Mouse (Mus musculus): ENCODE results near the gene Hsf4. TPM values are rescaled to one million over a fixed set of nuclear protein-coding genes. Genes with fewer than 3 reads are reported as not detected.

Gene Hsf4
- polyA plus RNA-seq, 1 experiment from 2014 or later, result not detected

DNA sequence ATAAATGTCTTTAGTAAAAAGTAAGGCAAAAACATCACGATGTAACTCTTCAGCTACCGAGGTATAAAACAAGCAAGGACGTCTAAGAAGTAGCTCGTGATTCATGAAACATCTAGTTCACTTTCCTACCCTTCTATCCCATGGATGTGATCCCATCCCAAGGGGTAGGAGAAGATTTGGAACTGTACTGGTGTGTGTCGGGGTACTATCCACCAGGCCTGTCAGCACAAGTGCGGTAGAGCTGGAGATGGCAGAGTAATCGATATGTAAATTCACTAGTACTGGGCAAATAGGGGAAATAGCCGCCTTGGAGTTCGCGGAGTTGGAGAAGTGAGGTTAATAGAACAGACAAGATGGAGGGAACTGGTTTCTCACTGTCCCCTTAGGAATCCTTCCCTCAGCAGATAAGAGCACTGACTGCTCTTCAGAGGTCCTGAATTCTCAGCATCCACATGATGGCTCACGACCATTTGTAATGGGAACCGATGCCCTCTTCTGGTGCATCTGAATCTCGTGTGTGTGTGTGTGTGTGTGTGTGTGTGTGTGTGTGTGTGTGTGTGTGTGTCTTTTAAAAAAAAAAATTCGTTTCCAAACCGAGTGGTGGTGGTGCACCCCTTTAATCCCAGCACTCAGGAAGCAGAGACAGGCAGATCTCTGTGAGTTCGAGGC, 6.2 kb upstream of the Hsf4 start:
- Histone ChIP-seq H3K4me1 (ENCODE audit: insufficient read depth) (peaks cover 44% of the 10 kb centered on the region), H3K9ac (replicated peaks) (peak overlapping the region; percentile 78)
- 44% methylated on average over 16 of the region's 16 CpGs for WGBS (ENCODE audit: insufficient replicate concordance)

GRCm38 (mm10) chr8:105264024-105264982, 5.3 kb upstream of the Hsf4 start, which contains the start of the genes Tradd and Fbxl8:
Tradd (minus strand) TSS chr8:105264609.
Fbxl8 (plus strand) TSS chr8:105264648.
- H3K9ac ChIP-seq (replicated peaks), result peak within 1 kb of the TSS; percentile 78
- no peaks in the 10 kb centered on the region for H3K9me3 ChIP-seq (ENCODE audit: low read length)
- peak within 1 kb of the TSS; percentile 100 for H3K4me2 ChIP-seq (ENCODE audit: low read depth, low read length)
- H3K27ac ChIP-seq (ENCODE audit: low read depth), result peak within 1 kb of the TSS; percentile 23
- H3K4me3 ChIP-seq (ENCODE audit: low read depth, low read length), result peak within 1 kb of the TSS; percentile 83
- no peak for TF ChIP-seq EP300 (IDR thresholded peaks at IDR 0.05; ENCODE audit: low read depth)
- TF ChIP-seq CTCF (IDR thresholded peaks at IDR 0.05; ENCODE audit: low read depth), result no peak
- H3K4me1 ChIP-seq (ENCODE audit: insufficient read depth), result peaks cover 46% of the 10 kb centered on the region
- ATAC-seq, result peak; percentile 71
- WGBS (ENCODE audit: insufficient replicate concordance), result 2% methylated on average over 54 of the region's 54 CpGs
- H3K27me3 ChIP-seq (ENCODE audit: insufficient read depth, low read length), result peaks cover 31% of the 10 kb centered on the region
- no peaks in the 10 kb centered on the region for H3K36me3 ChIP-seq (replicated peaks; ENCODE audit: insufficient read depth, low read length)
- DNase-seq, result peak; percentile 85

More for the DNA sequence above, 6.2 kb upstream of the Hsf4 start:
- Histone ChIP-seq H3K27me3 (ENCODE audit: insufficient read depth, low read length) (peaks cover 31% of the 10 kb centered on the region), H3K4me3 (ENCODE audit: low read depth, low read length) (peak overlapping the region; percentile 83), H3K36me3 (replicated peaks; ENCODE audit: insufficient read depth, low read length) (no peaks in the 10 kb centered on the region), H3K9me3 (ENCODE audit: low read length) (no peaks in the 10 kb centered on the region), H3K27ac (ENCODE audit: low read depth) (no peak overlapping the region), H3K4me2 (ENCODE audit: low read depth, low read length) (peak overlapping the region; percentile 100)
- TF ChIP-seq CTCF (IDR thresholded peaks at IDR 0.05; ENCODE audit: low read depth) (no peak; the same call in 1 of the 2 replicates), EP300 (IDR thresholded peaks at IDR 0.05; ENCODE audit: low read depth) (no peak)
- ATAC-seq (no peak), DNase-seq (no peak)

- H3K27ac ChIP-seq (ENCODE audit: low read depth), result 0 out of 2 replicates have a peak overlapping the region, but pooled peaks have one; percentile 22
- peaks cover 34% of the 10 kb centered on the region for H3K27me3 ChIP-seq (ENCODE audit: insufficient read depth, low read length)
These were observed 4.5 kb upstream of the Hsf4 start for GRCm38 (mm10) chr8:105265128-105265527.

DNA sequence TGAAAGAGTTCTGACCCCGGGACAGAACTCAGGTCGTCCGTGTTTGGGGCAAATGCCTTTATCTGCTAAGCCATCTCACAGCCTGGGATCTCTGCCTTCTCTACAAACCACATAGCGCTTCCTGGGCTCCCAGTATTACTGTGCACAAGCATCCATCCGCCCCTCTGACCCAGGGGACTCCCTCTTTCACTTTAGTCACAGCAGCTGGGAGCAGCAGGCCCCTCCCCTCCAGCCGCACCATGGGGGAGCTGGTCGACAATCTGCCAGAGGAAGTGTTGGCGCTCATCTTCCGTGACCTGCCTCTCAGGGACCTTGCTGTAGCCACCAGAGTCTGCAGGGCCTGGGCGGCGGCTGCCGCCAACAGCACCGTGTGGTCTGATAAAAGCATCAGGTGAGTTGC, 2.8 kb upstream of the Hsf4 start:
- no peaks in the 10 kb centered on the region for H3K36me3 ChIP-seq (replicated peaks; ENCODE audit: insufficient read depth, low read length)
- WGBS (ENCODE audit: insufficient replicate concordance), result 43% methylated on average over 13 of the region's 13 CpGs
- H3K9ac ChIP-seq (replicated peaks), result no peak overlapping the region
- H3K4me1 ChIP-seq (ENCODE audit: insufficient read depth), result peaks cover 38% of the 10 kb centered on the region
- no peak for TF ChIP-seq CTCF (IDR thresholded peaks at IDR 0.05; ENCODE audit: low read depth)
- H3K4me3 ChIP-seq (ENCODE audit: low read depth, low read length), result no peak overlapping the region
- H3K27me3 ChIP-seq (ENCODE audit: insufficient read depth, low read length), result peaks cover 51% of the 10 kb centered on the region
- no peak overlapping the region for H3K27ac ChIP-seq (ENCODE audit: low read depth)
- peak; percentile 49 for DNase-seq
- no peak overlapping the region for H3K4me2 ChIP-seq (ENCODE audit: low read depth, low read length)
- no peaks in the 10 kb centered on the region for H3K9me3 ChIP-seq (ENCODE audit: low read length)
- no peak for ATAC-seq

More at GRCm38 (mm10) chr8:105265128-105265527, 4.5 kb upstream of the Hsf4 start:
- Histone ChIP-seq H3K36me3 (replicated peaks; ENCODE audit: insufficient read depth, low read length) (no peaks in the 10 kb centered on the region), H3K4me2 (ENCODE audit: low read depth, low read length) (peak overlapping the region; percentile 100), H3K9me3 (ENCODE audit: low read length) (no peaks in the 10 kb centered on the region), H3K9ac (replicated peaks) (peak overlapping the region; percentile 78), H3K4me1 (ENCODE audit: insufficient read depth) (peaks cover 44% of the 10 kb centered on the region), H3K4me3 (ENCODE audit: low read depth, low read length) (peak overlapping the region; percentile 83)
- ATAC-seq (no peak), DNase-seq (no peak)
- no peak for TF ChIP-seq EP300 (IDR thresholded peaks at IDR 0.05; ENCODE audit: low read depth)
- no peak for TF ChIP-seq CTCF (IDR thresholded peaks at IDR 0.05; ENCODE audit: low read depth)
- WGBS (ENCODE audit: insufficient replicate concordance), result 9% methylated on average over 10 of the region's 10 CpGs

DNA sequence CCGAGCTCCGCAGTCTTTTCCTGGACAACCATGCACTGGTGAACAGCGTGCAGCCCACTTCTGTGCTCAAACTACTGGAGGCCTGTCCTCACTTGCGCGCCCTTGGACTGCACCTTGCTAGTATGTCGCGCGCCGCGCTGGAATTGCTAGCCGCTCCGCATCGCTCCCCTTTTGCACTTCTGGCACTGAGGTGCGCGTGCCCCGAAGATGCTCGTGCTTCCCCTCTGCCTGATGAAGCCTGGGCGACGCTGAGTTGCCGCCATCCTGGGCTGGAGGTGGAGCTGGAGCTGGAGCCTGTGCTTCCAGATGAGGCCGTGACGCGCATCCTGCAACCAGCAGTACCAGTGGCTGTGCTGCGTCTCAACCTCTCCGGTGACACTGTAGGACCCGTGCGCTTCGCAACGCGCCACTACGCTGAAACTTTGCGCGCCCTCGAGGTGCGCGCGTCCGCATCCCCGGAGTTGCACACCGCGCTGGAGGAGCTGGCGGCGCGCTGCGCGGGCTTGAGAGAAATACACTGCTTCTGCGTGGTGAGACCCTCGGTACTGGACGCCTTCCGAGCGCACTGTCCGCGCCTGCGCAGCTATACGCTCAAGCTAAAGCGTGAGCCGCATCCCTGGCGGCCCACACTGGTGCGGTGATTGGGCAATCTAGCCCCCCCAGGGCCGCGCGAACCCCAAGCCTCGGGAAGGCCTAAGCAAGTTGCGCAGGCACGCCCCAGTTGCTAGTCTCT, 1.1 kb upstream of the Hsf4 start:
- Histone ChIP-seq H3K4me1 (ENCODE audit: insufficient read depth) (peaks cover 33% of the 10 kb centered on the region), H3K4me3 (ENCODE audit: low read depth, low read length) (peak overlapping the region; percentile 42), H3K36me3 (replicated peaks; ENCODE audit: insufficient read depth, low read length) (no peaks in the 10 kb centered on the region), H3K27me3 (ENCODE audit: insufficient read depth, low read length) (peaks cover 67% of the 10 kb centered on the region), H3K9me3 (ENCODE audit: low read length) (no peaks in the 10 kb centered on the region), H3K9ac (replicated peaks) (peak overlapping the region; percentile 30; the same call in 1 of the 2 replicates), H3K4me2 (ENCODE audit: low read depth, low read length) (peak overlapping the region; percentile 76), H3K27ac (ENCODE audit: low read depth) (no peak overlapping the region)
- 7% methylated on average over 65 of the region's 65 CpGs for WGBS (ENCODE audit: insufficient replicate concordance)
- ATAC-seq, result no peak
- TF ChIP-seq CTCF (IDR thresholded peaks at IDR 0.05; ENCODE audit: low read depth), result no peak
- TF ChIP-seq EP300 (IDR thresholded peaks at IDR 0.05; ENCODE audit: low read depth), result no peak
- DNase-seq, result no peak
